Mouse (Mus musculus): ENCODE measurements around the gene Pla2r1. TPM values are rescaled to one million over a fixed set of nuclear protein-coding genes. Genes with fewer than 3 reads are reported as not detected.

Gene Pla2r1
- polyA plus RNA-seq, 2 experiments: 1.0 to 1.1 TPM

GRCm38 (mm10) chr2:60504718-60505117 lies 48.4 kb downstream of the Pla2r1 start:
- DNase-seq (ENCODE audit: low spot score) (no peak), ATAC-seq (ENCODE audit: low FRiP score, low read depth) (no peak)
- Histone ChIP-seq H3K4me1 (ENCODE audit: control insufficient read depth, insufficient read depth, low read length) (peaks cover 7% of the 10 kb centered on the region), H3K27ac (replicated peaks; ENCODE audit: low read depth, low read length) (no peak overlapping the region), H3K4me2 (replicated peaks; ENCODE audit: low read depth, low read length, severe bottlenecking) (no peak overlapping the region), H3K9ac (ENCODE audit: low read depth, low read length, severe bottlenecking) (no peak overlapping the region), H3K4me3 (replicated peaks; ENCODE audit: low read length) (no peak overlapping the region), H3K27me3 (ENCODE audit: control insufficient read depth, insufficient read depth, low read length) (no peaks in the 10 kb centered on the region), H3K9me3 (ENCODE audit: control insufficient read depth, low read length) (no peaks in the 10 kb centered on the region), H3K36me3 (ENCODE audit: control insufficient read depth, insufficient read depth, low read length) (no peaks in the 10 kb centered on the region)
- 34% methylated on average over 2 of the region's 2 CpGs for WGBS
- no peak for TF ChIP-seq POLR2A (IDR thresholded peaks at IDR 0.05; ENCODE audit: borderline replicate concordance, extremely low read depth, insufficient read depth, insufficient read length)

GRCm38 (mm10) chr2:60503991-60504390 lies 49.1 kb downstream of the Pla2r1 start:
- Histone ChIP-seq H3K9ac (ENCODE audit: low read depth, low read length, severe bottlenecking) (no peak overlapping the region), H3K27ac (replicated peaks; ENCODE audit: low read depth, low read length) (no peak overlapping the region), H3K4me1 (ENCODE audit: control insufficient read depth, insufficient read depth, low read length) (peaks cover 7% of the 10 kb centered on the region), H3K36me3 (ENCODE audit: control insufficient read depth, insufficient read depth, low read length) (no peaks in the 10 kb centered on the region), H3K27me3 (ENCODE audit: control insufficient read depth, insufficient read depth, low read length) (no peaks in the 10 kb centered on the region), H3K4me3 (replicated peaks; ENCODE audit: low read length) (no peak overlapping the region), H3K4me2 (replicated peaks; ENCODE audit: low read depth, low read length, severe bottlenecking) (no peak overlapping the region), H3K9me3 (ENCODE audit: control insufficient read depth, low read length) (no peaks in the 10 kb centered on the region)
- no peak for TF ChIP-seq POLR2A (IDR thresholded peaks at IDR 0.05; ENCODE audit: borderline replicate concordance, extremely low read depth, insufficient read depth, insufficient read length)
- no peak for ATAC-seq (ENCODE audit: low FRiP score, low read depth)
- 67% methylated on average over 4 of the region's 4 CpGs for WGBS
- DNase-seq (ENCODE audit: low spot score): no peak

- H3K4me1 ChIP-seq (ENCODE audit: control insufficient read depth, insufficient read depth, low read length): peaks cover 7% of the 10 kb centered on the region
- WGBS: 50% methylated on average over 1 of the region's 1 CpGs
- H3K9me3 ChIP-seq (ENCODE audit: control insufficient read depth, low read length): no peaks in the 10 kb centered on the region
- no peak for TF ChIP-seq POLR2A (IDR thresholded peaks at IDR 0.05; ENCODE audit: borderline replicate concordance, extremely low read depth, insufficient read depth, insufficient read length)
- no peaks in the 10 kb centered on the region for H3K36me3 ChIP-seq (ENCODE audit: control insufficient read depth, insufficient read depth, low read length)
- DNase-seq (ENCODE audit: low spot score): no peak
- no peak overlapping the region for H3K4me2 ChIP-seq (replicated peaks; ENCODE audit: low read depth, low read length, severe bottlenecking)
- H3K27me3 ChIP-seq (ENCODE audit: control insufficient read depth, insufficient read depth, low read length): no peaks in the 10 kb centered on the region
- no peak overlapping the region for H3K4me3 ChIP-seq (replicated peaks; ENCODE audit: low read length)
- no peak overlapping the region for H3K9ac ChIP-seq (ENCODE audit: low read depth, low read length, severe bottlenecking)
- no peak for ATAC-seq (ENCODE audit: low FRiP score, low read depth)
- H3K27ac ChIP-seq (replicated peaks; ENCODE audit: low read depth, low read length): no peak overlapping the region
Measured at GRCm38 (mm10) chr2:60500583-60501116, 52.5 kb downstream of the Pla2r1 start.

GRCm38 (mm10) chr2:60479906-60480305 lies 73.2 kb downstream of the Pla2r1 start:
- Histone ChIP-seq H3K27me3 (ENCODE audit: control insufficient read depth, insufficient read depth, low read length) (no peaks in the 10 kb centered on the region), H3K27ac (replicated peaks; ENCODE audit: low read depth, low read length) (no peak overlapping the region), H3K9ac (ENCODE audit: low read depth, low read length, severe bottlenecking) (no peak overlapping the region), H3K4me2 (replicated peaks; ENCODE audit: low read depth, low read length, severe bottlenecking) (no peak overlapping the region), H3K4me3 (replicated peaks; ENCODE audit: low read length) (no peak overlapping the region), H3K9me3 (ENCODE audit: control insufficient read depth, low read length) (no peaks in the 10 kb centered on the region), H3K36me3 (ENCODE audit: control insufficient read depth, insufficient read depth, low read length) (no peaks in the 10 kb centered on the region), H3K4me1 (ENCODE audit: control insufficient read depth, insufficient read depth, low read length) (no peaks in the 10 kb centered on the region)
- DNase-seq (ENCODE audit: low spot score) (no peak), ATAC-seq (ENCODE audit: low FRiP score, low read depth) (no peak)
- no peak for TF ChIP-seq POLR2A (IDR thresholded peaks at IDR 0.05; ENCODE audit: borderline replicate concordance, extremely low read depth, insufficient read depth, insufficient read length)
- 91% methylated on average over 7 of the region's 7 CpGs for WGBS

- no peak for TF ChIP-seq POLR2A (IDR thresholded peaks at IDR 0.05; ENCODE audit: borderline replicate concordance, extremely low read depth, insufficient read depth, insufficient read length)
- Histone ChIP-seq H3K9me3 (ENCODE audit: control insufficient read depth, low read length) (no peaks in the 10 kb centered on the region), H3K4me2 (replicated peaks; ENCODE audit: low read depth, low read length, severe bottlenecking) (no peak overlapping the region), H3K27me3 (ENCODE audit: control insufficient read depth, insufficient read depth, low read length) (no peaks in the 10 kb centered on the region), H3K4me3 (replicated peaks; ENCODE audit: low read length) (no peak overlapping the region), H3K9ac (ENCODE audit: low read depth, low read length, severe bottlenecking) (no peak overlapping the region), H3K36me3 (ENCODE audit: control insufficient read depth, insufficient read depth, low read length) (no peaks in the 10 kb centered on the region), H3K4me1 (ENCODE audit: control insufficient read depth, insufficient read depth, low read length) (no peaks in the 10 kb centered on the region), H3K27ac (replicated peaks; ENCODE audit: low read depth, low read length) (no peak overlapping the region)
- DNase-seq (ENCODE audit: low spot score) (no peak), ATAC-seq (ENCODE audit: low FRiP score, low read depth) (no peak)
- WGBS: 81% methylated on average over 2 of the region's 2 CpGs
Measured at GRCm38 (mm10) chr2:60478778-60479177, 74.3 kb downstream of the Pla2r1 start.
